Mouse (Mus musculus) brown adipose tissue, adult 24 weeks (tissue): ENCODE results near the gene Rad52. TPM values are rescaled to one million over a fixed set of nuclear protein-coding genes. Genes with fewer than 3 reads are reported as not detected.

Experiments
- H3K27ac ChIP-seq: fragments of 200-500 bp; replicated peaks from 2 replicates; pipeline ENCODE4 v1.5.1; 2012; ENCODE audit warnings: low read depth, mild to moderate bottlenecking, low read length
- H3K4me1 ChIP-seq: fragments of 200-500 bp; 2 replicates; pipeline ENCODE4 v1.6.1; 2012; ENCODE audit warnings: low read length, mixed read lengths; ENCODE audit not compliant: control insufficient read depth, insufficient read depth, insufficient read length
- H3K4me3 ChIP-seq: fragments of 200-500 bp; 2 replicates; pipeline ENCODE4 v1.5.1; 2012; ENCODE audit warnings: low read depth, mild to moderate bottlenecking, low read length, moderate library complexity; ENCODE audit not compliant: insufficient read depth
- polyA plus RNA-seq: library from polyadenylated mRNA; stranded (reverse); fragments of >200 nt; gene quantifications from 2 replicates; pipeline ENCODE4 v1.2.4, GENCODE M21; 2012; ENCODE audit not compliant: missing spikeins, insufficient read depth, insufficient read length

The Rad52 gene
- 1.8 and 7.4 TPM in 2 replicates for polyA plus RNA-seq

DNA sequence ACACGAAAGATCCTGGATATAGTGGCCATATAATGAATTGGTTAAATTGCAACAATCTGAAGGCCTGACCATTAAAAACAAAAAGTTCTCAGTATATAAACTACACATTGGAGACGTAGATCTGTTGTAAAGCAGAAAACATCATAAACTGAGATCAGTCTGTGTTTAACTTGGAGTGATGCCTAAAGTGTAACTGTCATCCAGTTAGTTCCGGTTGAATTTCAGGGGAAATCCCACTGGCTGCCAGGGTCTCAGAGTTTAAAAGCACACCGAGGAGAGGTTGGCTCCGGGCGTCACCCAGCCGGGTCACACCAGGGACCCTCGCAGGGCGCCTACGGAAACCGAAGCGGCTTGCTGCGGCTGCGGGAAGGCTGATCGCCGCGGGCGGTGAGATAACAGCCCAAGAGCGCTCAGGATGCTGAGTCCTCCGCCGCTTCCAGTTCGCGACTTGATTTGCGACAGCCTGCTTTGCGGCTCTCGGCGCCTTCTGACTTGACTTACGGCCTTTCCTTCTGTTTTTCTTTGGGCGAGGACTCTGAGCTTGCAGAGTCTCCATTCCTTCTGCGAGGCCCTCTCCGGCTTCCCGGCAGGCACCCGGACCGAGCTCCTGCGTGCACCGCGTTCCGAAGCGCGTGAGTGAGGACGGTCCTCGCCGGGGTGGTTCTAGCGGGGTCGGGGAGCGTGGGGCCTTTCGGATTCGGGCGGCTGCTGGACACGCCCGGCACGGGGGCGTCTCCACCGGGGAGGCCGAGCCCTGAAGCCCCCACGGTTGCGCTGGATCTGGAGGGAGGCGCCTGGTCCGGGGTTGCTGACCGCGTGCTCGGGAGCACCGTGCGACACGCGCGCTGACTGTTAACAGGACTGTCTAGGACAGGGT, at the start of gene Rad52:
Rad52 (plus strand) TSS at position 495 of the 877 bp plus-strand sequence.
- no peaks in the 10 kb centered on the region for H3K4me1 ChIP-seq
- peak within 1 kb of the TSS; percentile 91 for H3K4me3 ChIP-seq
- H3K27ac ChIP-seq: peak within 1 kb of the TSS; percentile 70

DNA sequence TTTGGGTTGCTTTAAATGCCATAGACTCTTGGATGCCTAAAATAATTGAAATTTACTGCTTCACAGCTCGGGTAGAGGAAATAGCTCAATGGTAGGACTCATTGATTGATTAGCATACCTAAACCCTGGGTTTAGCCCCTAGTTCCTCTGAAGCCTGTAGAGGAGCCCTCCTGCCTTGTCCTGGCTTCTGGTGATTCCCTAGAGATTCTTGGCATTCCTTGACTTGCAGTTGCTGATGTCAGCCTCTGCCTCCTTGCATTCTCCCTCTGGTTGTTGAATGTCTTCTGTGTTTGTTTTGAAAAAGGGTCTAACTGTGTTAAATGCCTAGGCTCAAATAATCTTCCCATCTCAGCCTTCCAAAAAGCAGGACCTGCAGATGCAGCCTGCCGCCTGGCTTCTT, 48.3 kb upstream of the Rad52 start:
- no peak overlapping the region for H3K27ac ChIP-seq
- no peaks in the 10 kb centered on the region for H3K4me1 ChIP-seq
- no peak overlapping the region for H3K4me3 ChIP-seq

DNA sequence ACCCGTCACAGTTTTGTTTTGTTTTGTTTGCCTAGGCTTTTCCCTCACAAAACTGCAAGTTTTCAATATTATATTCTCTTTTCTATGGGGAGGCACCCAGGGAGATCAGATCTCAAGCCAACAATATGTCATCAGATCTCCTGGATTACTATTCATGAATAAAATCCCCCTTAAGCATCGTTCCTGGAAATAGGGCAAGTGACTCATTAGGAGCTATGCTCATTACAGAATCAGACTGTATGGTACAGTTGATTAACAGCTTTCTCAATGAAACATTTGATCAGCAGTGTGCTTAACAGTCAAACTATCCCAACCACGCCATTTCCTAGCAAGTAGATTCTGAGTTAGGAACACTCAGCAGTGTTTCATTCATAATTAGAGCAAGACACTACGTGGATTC, 47.0 kb upstream of the Rad52 start:
- H3K4me1 ChIP-seq: no peaks in the 10 kb centered on the region
- no peak overlapping the region for H3K4me3 ChIP-seq
- H3K27ac ChIP-seq: no peak overlapping the region

DNA sequence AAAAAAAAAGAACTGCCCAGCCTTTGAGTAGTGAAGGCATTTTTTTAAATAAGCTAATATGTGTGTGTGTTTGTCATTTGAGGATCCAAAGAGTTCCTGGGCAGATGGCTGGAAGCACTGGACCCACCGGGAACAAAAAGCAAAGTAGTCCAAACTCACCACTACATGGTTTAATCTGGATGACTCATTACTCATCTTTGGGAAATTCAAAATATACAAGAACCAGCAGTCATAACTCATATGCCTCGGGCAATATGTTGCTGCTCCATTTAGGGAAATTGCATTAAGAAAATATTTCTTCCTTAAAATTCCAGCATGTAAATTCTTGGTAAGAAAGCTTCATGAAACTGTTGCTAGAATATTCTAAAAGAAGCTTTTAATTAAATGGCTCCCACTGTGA, 42.3 kb upstream of the Rad52 start:
- Histone ChIP-seq H3K27ac (no peak overlapping the region), H3K4me3 (no peak overlapping the region), H3K4me1 (0 out of 2 replicates have a peak, but pooled peaks cover 2% of the 10 kb centered on the region)

DNA sequence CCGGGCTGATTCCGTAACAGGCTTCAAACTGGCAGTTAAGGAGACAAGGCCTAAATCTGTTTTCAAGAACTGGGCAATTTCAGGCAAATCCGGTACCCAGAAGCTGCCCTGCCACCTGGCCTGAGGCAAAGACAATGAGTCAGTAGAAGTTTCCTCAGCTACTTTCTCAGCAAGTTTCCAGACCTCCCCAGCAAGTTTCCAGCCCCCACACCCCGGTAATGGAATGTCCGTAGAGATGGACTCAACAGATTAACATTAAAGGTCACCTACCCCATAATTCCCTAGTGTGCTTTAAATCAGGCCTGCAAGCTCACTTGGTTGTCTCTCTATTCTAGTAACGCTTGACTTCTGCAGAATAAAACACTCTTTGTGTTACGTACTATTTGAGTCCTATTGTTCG, 41.0 kb upstream of the Rad52 start:
- 0 out of 2 replicates have a peak, but pooled peaks cover 2% of the 10 kb centered on the region for H3K4me1 ChIP-seq
- no peak overlapping the region for H3K27ac ChIP-seq
- H3K4me3 ChIP-seq: no peak overlapping the region

DNA sequence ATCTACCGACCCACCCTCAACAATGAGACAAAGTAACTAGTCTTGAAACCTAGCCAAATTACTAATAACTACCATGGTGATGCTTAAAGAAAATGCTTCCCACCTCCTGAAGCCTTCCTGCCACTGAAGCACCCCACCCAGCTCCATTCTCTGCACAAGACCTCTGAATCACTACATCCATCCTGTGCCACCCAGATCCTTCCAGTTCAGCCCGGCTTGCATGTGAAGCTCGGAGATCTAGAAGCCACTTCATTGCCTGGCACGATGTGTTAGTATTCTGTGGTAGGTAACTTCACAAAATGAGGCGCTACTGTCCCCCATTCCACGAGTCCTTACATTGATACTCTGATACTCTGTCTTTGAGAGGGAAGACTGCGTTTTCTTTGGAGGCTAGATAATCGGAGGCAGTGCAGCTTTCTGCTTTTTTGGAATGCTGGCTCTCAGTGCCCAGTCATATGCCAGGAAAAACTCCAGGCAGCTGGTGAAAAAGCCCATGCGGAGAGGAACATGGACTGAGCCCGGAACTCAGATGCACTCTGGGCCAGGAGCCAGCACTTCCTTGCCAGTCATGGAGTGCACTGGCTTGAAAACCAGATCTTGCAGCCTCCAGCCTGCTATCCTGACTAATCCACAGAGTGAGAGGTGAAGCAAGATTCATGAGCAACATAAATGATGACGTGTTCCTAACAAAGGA, 38.0 kb upstream of the Rad52 start:
- H3K4me3 ChIP-seq: no peak overlapping the region

DNA sequence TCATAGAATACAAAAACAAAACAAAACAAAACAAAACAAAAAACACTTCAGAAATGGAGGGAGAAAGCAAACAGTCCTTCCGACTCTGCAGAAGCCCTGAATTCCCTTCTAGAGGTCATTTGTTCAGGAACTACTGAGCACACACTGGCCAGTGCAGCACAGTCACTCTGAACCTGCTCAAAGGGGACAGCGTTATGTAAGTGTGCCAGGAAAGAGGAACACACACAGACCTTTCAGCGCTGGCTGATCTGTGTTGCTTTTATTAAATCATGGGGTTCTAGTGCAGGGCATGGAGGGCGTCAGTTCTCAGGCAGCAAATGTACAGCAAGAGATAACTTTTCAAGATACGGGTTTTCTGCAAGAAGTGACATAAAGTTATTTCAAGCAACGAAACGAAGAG, 19.3 kb upstream of the Rad52 start:
- H3K4me1 ChIP-seq: no peaks in the 10 kb centered on the region
- H3K4me3 ChIP-seq: no peak overlapping the region
- H3K27ac ChIP-seq: no peak overlapping the region

More for the DNA sequence above, 38.0 kb upstream of the Rad52 start:
- no peak overlapping the region for H3K27ac ChIP-seq
- H3K4me1 ChIP-seq: 0 out of 2 replicates have a peak, but pooled peaks cover 2% of the 10 kb centered on the region

DNA sequence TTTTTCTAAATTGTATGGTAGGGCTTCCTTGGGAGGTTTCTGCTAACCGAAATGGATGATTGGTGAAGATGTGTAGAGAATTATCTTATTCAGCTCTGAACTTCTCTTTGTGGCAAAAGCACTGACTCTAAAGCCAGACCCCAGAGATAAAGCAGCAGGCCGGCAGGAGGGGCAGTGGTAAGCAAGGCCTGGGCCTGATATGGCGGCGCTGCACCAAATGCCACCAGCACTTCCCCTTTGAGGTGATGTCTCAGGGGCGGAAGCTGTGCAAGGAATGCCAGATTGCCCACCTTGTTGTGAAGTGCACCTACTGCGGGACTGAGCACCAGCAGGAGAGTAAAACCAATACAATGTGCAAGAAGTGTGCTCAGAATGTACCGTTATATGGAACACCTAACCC, 9.8 kb upstream of the Rad52 start:
- H3K4me1 ChIP-seq: no peaks in the 10 kb centered on the region
- H3K4me3 ChIP-seq: no peak overlapping the region
- H3K27ac ChIP-seq: no peak overlapping the region

DNA sequence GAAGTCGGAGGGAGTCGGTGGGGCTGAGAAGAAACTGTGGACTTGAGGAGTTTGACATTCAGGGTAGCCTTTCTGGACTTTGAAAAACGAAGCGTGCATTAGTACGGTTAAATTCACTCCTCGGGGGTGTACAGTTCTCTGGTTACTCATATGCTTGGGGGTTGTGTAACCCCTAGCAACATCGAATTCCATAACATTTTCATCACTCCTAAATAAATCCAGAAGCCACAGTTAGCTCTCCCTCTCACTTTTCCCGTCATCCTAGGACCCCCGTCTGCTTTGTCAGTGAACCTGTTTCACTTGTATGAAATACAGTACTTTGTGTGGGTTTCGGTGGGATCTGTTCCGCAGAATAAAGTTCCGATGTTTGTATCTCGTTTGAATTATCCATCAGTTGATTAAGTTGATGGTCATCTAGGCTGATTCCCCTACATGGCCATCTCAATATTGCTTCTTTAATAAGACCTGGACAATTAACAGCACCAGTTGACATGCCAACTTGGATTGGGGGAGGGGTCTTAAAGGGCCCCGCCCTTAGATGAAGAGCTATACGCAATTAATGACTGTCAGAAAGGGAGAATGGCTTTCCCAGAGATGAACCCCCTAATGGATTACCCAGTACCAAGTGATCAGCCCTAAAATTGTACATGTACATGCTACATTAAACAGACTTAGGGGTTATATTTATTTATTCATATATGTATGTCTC, 737 bp downstream of the Rad52 start:
- H3K4me1 ChIP-seq: no peaks in the 10 kb centered on the region
- peak overlapping the region; percentile 91 for H3K4me3 ChIP-seq
- peak overlapping the region; percentile 45 for H3K27ac ChIP-seq

DNA sequence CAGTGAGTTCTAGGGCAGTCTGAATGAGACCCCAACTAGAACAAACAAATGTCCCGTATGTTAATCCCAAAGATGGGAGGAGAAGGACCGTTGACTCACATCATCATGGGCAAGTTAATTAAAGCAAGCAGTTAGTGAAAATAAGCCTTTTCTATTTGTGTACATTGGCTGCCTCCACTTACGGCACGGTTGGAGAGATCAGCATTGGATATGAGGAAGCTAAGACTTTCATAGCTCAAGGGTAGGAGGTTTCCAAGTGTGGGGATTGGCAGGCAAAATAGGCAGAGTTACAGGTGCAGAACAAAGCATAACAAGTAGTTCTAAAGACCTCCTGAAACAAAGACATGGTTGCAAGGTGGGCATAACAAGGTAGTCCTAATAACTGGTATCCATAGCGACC, 3.0 kb downstream of the Rad52 start:
- Histone ChIP-seq H3K27ac (no peak overlapping the region), H3K4me3 (no peak overlapping the region), H3K4me1 (no peaks in the 10 kb centered on the region)

DNA sequence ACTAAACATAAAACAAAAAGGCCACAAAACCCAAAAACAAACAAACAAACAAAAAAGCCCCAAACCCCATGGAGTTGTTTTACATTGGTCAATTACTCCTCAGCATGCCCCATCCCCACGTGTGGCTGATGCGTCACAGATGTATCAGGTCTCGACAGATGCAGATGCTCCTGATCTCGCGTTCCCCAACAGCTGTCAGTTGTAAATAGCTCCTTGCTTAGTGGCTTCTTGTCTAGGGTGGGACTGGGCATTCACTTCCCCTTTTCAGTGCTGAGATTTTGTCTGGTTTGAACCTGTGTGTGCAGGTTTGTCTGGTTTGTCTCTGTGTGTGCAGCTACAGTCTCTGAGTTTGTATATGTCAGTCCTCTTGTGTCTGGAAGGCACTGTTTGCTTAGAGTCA, 9.5 kb downstream of the Rad52 start:
- no peaks in the 10 kb centered on the region for H3K4me1 ChIP-seq
- no peak overlapping the region for H3K27ac ChIP-seq

DNA sequence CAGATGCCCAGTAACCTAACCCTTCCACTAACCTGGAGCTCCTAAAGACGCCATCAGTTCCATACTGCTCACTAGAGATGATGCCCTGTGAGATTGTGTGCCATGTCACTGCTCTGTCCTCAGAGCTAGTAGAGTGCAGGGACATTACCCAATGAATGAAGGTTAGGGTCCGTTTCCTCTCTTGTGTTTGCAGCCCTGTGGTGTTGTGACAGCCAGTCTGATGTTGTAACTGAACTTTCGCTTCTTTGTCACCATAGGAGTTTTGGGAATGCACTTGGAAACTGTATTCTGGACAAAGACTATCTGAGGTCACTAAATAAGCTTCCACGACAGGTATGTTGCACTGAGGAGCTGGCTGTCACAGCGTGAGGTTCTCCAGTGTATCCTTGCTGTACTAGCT, 13.2 kb downstream of the Rad52 start:
- Histone ChIP-seq H3K4me3 (no peak overlapping the region), H3K4me1 (no peaks in the 10 kb centered on the region), H3K27ac (no peak overlapping the region)

More for the DNA sequence above, 9.5 kb downstream of the Rad52 start:
- H3K4me3 ChIP-seq: no peak overlapping the region

DNA sequence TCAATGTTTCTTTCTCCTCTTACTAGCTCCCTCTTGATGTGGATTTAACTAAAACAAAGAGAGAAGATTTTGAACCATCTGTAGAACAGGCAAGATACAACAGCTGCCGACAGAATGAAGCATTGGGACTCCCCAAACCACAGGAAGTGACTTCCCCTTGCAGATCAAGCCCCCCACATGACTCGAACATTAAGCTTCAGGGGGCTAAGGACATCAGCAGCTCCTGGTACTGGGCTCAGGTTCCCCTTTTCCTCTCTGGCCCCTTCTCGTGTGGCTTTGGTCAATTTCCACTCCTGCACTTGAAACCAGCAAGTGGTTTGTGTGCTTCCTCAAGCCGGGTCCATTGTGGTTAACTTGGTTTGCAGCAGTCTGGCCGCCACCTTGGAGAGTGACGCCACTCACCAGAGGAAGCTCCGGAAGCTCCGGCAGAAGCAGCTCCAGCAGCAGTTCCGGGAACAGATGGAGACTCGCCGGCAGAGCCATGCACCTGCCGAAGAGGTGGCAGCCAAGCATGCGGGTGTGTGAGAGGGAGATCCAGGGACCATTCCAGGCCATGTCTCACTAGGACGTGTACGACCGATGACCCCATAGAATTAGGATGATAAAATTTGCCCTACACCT, 16.2 kb downstream of the Rad52 start:
- Histone ChIP-seq H3K27ac (no peak overlapping the region), H3K4me3 (no peak overlapping the region)

DNA sequence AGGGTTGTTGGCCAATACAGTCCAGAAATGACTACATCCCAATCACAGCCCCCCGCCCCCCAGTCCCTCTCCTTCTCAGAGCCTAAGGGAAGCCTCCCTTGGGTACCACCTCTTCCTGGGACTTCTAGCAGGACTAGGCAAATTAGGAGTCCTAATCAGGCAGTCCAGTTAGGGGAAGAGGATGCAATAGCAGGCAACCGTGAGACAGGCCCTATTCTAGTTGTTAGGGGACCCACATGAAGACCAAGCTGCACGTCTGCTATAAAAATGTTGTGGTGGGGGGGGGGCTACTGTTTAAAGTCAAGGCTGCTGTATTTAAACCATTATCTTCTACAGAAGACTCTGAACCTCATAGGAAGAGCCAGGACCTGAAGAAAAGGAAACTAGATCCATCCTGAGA, 19.6 kb downstream of the Rad52 start:
- no peak overlapping the region for H3K27ac ChIP-seq
- H3K4me3 ChIP-seq: no peak overlapping the region

More for the DNA sequence above, 16.2 kb downstream of the Rad52 start:
- H3K4me1 ChIP-seq: no peaks in the 10 kb centered on the region

DNA sequence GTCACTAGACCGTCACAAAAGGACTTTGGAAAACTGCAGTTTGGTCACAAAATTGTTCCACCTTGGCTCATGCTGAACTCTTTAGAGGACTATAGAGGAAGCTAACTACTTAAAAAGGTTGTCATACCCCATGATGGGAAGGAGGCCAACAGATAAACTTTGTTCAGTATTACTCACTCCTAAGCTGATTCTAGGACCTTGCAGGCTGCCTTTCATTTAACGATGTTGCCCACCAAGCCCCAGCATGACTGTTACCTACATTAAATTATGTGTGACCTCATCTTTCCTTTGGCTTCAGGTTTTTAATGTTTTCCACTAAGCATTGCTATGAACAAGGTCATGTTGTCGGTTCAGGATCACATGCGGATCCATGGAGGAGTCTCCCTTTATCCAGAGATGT, 20.0 kb downstream of the Rad52 start:
- H3K4me1 ChIP-seq: no peaks in the 10 kb centered on the region

More for the DNA sequence above, 19.6 kb downstream of the Rad52 start:
- H3K4me1 ChIP-seq: no peaks in the 10 kb centered on the region

More for the DNA sequence above, 20.0 kb downstream of the Rad52 start:
- H3K27ac ChIP-seq: no peak overlapping the region
- H3K4me3 ChIP-seq: no peak overlapping the region
